Mouse (Mus musculus): ENCODE data around the gene Wfdc13.

GRCm38 (mm10) chr2:164635266-164635665, 49.6 kb upstream of the Wfdc13 start:
- TF ChIP-seq POLR2A (IDR thresholded peaks at IDR 0.05; ENCODE audit: control insufficient read depth in 1 of 2, insufficient read depth in 1 of 2, low read depth in 1 of 2, low read length in 2 of 2, poor library complexity in 1 of 2) (no peak), POLR2AphosphoS2 (IDR thresholded peaks at IDR 0.05; ENCODE audit: low read length) (no peak), USF2 (IDR thresholded peaks at IDR 0.05; ENCODE audit: borderline replicate concordance in 1 of 2, insufficient read depth in 1 of 2, low read depth in 1 of 2, low read length in 2 of 2) (no peak), NELFE (IDR thresholded peaks at IDR 0.05; ENCODE audit: low read depth, low read length) (no peak), TCF12 (IDR thresholded peaks at IDR 0.05; ENCODE audit: low read depth, low read length) (no peak), CTCF (IDR thresholded peaks at IDR 0.05 in 2 of 3, conservative IDR thresholded peaks at IDR 0.05 in 1 of 3; ENCODE audit: control insufficient read depth in 1 of 3, insufficient read depth in 1 of 3, low read depth in 2 of 3, low read length in 3 of 3, poor library complexity in 1 of 3, severe bottlenecking in 1 of 3) (peak; percentile 21 to 55 (median 43); a peak in 5 of 6 replicates), CHD1 (IDR thresholded peaks at IDR 0.05; ENCODE audit: low read depth, low read length) (no peak), ELF1 (IDR thresholded peaks at IDR 0.05; ENCODE audit: low read depth, low read length) (no peak)
